Mouse (Mus musculus) hindbrain, embryonic 11.5 days (tissue): Measurements from ENCODE around the gene Bcl7a. TPM values are rescaled to one million over a fixed set of nuclear protein-coding genes. Genes with fewer than 3 reads are reported as not detected.

Source experiments
- ATAC-seq: fragments of 200-750 bp; cut with Nextera tagmentation; 2 replicates; pipeline ENCODE4 v1.8.0; 2017; ENCODE audit warnings: mild to moderate bottlenecking, moderate TSS enrichment, moderate library complexity; ENCODE audit not compliant: low FRiP score
- DNase-seq: peaks from one replicate; pipeline ENCODE4 v3.0.0-alpha.2; 2015; ENCODE audit warnings: low spot score
- H3K27ac ChIP-seq: fragments of 300-500 bp; sonication (generic); 2 replicates; pipeline ENCODE4 v1.5.1; 2014; ENCODE audit warnings: mild to moderate bottlenecking, low read depth, low read length
- H3K27me3 ChIP-seq: fragments of 300-500 bp; sonication (generic); 2 replicates; pipeline ENCODE4 v1.6.1; 2014; ENCODE audit warnings: mild to moderate bottlenecking, low read length, moderate library complexity, mixed read lengths; ENCODE audit not compliant: control insufficient read depth, insufficient read depth
- H3K36me3 ChIP-seq: fragments of 300-500 bp; sonication (generic); 2 replicates; pipeline ENCODE4 v1.6.1; 2014; ENCODE audit warnings: mild to moderate bottlenecking, low read length, moderate library complexity, mixed read lengths; ENCODE audit not compliant: control insufficient read depth, insufficient read depth
- H3K4me1 ChIP-seq: fragments of 300-500 bp; sonication (generic); replicated peaks from 2 replicates; pipeline ENCODE4 v1.6.1; 2014; ENCODE audit warnings: low read length, mixed read lengths; ENCODE audit not compliant: control insufficient read depth, insufficient read depth
- H3K4me2 ChIP-seq: fragments of 300-500 bp; sonication (generic); replicated peaks from 2 replicates; pipeline ENCODE4 v1.6.1; 2014; ENCODE audit warnings: mild to moderate bottlenecking, low read depth, low read length
- H3K4me3 ChIP-seq: fragments of 300-500 bp; sonication (generic); 2 replicates; pipeline ENCODE4 v1.5.1; 2014; ENCODE audit warnings: low read depth, low read length
- H3K9ac ChIP-seq: fragments of 300-500 bp; sonication (generic); 2 replicates; pipeline ENCODE4 v1.6.1; 2014; ENCODE audit warnings: low read depth, low read length
- H3K9me3 ChIP-seq: fragments of 300-500 bp; sonication (generic); 2 replicates; pipeline ENCODE4 v1.6.1; 2016; ENCODE audit warnings: low read length; ENCODE audit not compliant: control insufficient read depth
- WGBS: fragments of 180-500 bp; shearing (Covaris S2); extraction: QIAGEN DNeasy Blood & Tissue Kit; methylation state at CpG from one replicate; pipeline ENCODE4 v1.1.7; 2014; 5-methylcytosine and 5-hydroxymethylcytosine counted together
- polyA plus RNA-seq: library from polyadenylated mRNA; unstranded; fragments of >200 nt; fragmentation: Nextera tagmentation; extraction: Ambion mirVana; gene quantifications from 2 replicates; pipeline ENCODE4 v1.2.1, GENCODE M21; 2014

The Bcl7a gene
- polyA plus RNA-seq, 1 experiment from 2014 or later: 63.7 TPM

DNA sequence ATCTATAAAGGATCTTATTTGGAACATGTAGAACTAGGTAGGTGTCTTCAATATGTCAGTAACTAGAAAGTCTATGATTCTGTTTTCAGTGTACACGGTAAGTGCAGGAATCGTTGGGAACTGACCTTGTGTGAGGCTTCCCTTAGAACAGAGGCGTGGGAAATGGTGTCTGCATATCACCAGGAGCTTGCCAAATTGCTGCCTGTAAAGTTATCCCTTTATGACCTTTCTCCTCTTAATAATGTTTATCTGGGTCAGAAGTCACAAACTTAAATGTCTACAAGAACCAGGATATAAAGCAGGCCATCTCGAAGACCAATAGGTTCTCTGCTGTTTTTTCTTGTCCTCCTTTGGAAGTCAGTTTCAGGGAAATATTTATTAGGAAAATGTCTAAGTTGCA is 68.6 kb downstream of the Bcl7a start:
- Histone ChIP-seq H3K4me3 (no peak overlapping the region), H3K4me1 (no peaks in the 10 kb centered on the region), H3K36me3 (no peaks in the 10 kb centered on the region; the same call in 1 of the 2 replicates), H3K27me3 (no peaks in the 10 kb centered on the region), H3K9ac (no peak overlapping the region), H3K4me2 (no peak overlapping the region), H3K27ac (no peak overlapping the region), H3K9me3 (no peaks in the 10 kb centered on the region)
- ATAC-seq: no peak
- WGBS: 89% methylated on average over 4 of the region's 4 CpGs
- DNase-seq: no peak

DNA sequence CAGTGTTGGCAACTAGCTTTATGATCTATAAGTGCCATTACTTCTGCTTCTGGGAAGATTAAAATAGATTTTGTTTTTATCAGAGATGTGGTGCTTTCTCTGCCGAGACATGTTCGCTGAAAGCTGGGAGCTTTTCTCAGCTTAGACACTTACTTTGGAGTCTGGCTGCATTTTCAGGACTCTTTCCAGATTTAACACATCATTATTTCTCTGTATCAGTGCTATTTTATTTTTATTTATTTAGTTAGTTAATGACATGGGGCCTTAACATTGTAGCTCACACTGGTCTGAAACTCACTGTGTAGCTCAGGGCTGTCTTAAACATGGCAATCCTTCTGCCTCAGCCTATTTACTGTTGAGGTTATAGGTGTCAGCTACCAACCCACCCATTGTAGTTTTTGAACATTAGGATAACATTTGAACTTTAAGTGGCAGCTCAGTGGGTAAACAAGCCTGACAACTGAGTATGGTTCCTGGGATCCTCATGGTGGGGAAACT is 70.3 kb downstream of the Bcl7a start:
- 93% methylated on average over 2 of the region's 2 CpGs for WGBS
- no peak overlapping the region for H3K4me3 ChIP-seq
- H3K9ac ChIP-seq: no peak overlapping the region
- no peaks in the 10 kb centered on the region; the same call in 1 of the 2 replicates for H3K36me3 ChIP-seq
- no peaks in the 10 kb centered on the region for H3K27me3 ChIP-seq
- H3K4me2 ChIP-seq: no peak overlapping the region
- no peaks in the 10 kb centered on the region for H3K9me3 ChIP-seq
- 0 out of 2 replicates have a peak, but pooled peaks cover 2% of the 10 kb centered on the region for H3K4me1 ChIP-seq
- H3K27ac ChIP-seq: no peak overlapping the region
- DNase-seq (no peak), ATAC-seq (no peak)

GRCm38 (mm10) chr5:123416149-123416548 is 72.5 kb downstream of the Bcl7a start:
- H3K4me2 ChIP-seq: no peak overlapping the region
- no peaks in the 10 kb centered on the region for H3K36me3 ChIP-seq
- WGBS: 78% methylated on average over 3 of the region's 3 CpGs
- H3K4me3 ChIP-seq: no peak overlapping the region
- H3K4me1 ChIP-seq: 0 out of 2 replicates have a peak, but pooled peaks cover 2% of the 10 kb centered on the region
- no peak overlapping the region for H3K27ac ChIP-seq
- no peaks in the 10 kb centered on the region for H3K9me3 ChIP-seq
- no peak for ATAC-seq
- no peaks in the 10 kb centered on the region for H3K27me3 ChIP-seq
- DNase-seq: no peak
- H3K9ac ChIP-seq: no peak overlapping the region

- H3K36me3 ChIP-seq: no peaks in the 10 kb centered on the region
- 0 out of 2 replicates have a peak, but pooled peaks cover 2% of the 10 kb centered on the region for H3K4me1 ChIP-seq
- H3K27me3 ChIP-seq: no peaks in the 10 kb centered on the region
- H3K4me2 ChIP-seq: no peak overlapping the region
- no peak overlapping the region for H3K9ac ChIP-seq
- no peak overlapping the region for H3K27ac ChIP-seq
- ATAC-seq: no peak
- 72% methylated on average over 8 of the region's 8 CpGs for WGBS
- no peak overlapping the region for H3K4me3 ChIP-seq
- H3K9me3 ChIP-seq: no peaks in the 10 kb centered on the region
- no peak for DNase-seq
Observed at GRCm38 (mm10) chr5:123416566-123417518, 73.2 kb downstream of the Bcl7a start.

DNA sequence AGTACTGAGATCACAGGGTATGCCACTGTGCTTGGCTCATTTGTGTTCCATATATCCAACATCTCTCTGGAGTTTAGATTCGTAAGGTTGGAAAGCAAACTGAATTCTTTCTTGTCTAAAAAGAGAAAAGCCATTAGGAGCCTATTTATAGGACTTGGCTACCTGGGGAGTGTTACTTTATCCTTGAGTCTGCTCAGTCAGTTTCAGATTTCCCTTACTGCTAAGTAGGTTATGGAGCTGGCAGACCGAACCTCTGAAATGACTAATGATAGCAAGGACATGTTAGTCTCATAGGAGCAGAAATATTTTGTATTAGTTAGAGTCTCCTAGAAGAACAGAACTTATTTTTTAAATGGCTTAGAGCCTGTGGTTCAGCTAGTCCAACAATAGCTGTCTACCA is 80.3 kb downstream of the Bcl7a start:
- 70% methylated on average over 2 of the region's 2 CpGs for WGBS
- Histone ChIP-seq H3K27me3 (no peaks in the 10 kb centered on the region), H3K4me2 (no peak overlapping the region), H3K9me3 (no peaks in the 10 kb centered on the region), H3K36me3 (no peaks in the 10 kb centered on the region), H3K27ac (no peak overlapping the region), H3K9ac (no peak overlapping the region), H3K4me3 (no peak overlapping the region), H3K4me1 (no peaks in the 10 kb centered on the region)
- ATAC-seq: no peak
- no peak for DNase-seq

Other genes starting within 250 kb of the Bcl7a start
- gene Rhof, start 211.1 kb upstream of the Bcl7a start, polyA plus RNA-seq: 1.7 and 2.0 TPM in 2 replicates
- 11.0 and 14.2 TPM in 2 replicates for gene Setd1b, start 201.6 kb upstream of the Bcl7a start, polyA plus RNA-seq
- 73.5 and 78.7 TPM in 2 replicates for gene Psmd9, start 174.4 kb upstream of the Bcl7a start, polyA plus RNA-seq
- gene Hpd, start 161.1 kb upstream of the Bcl7a start, polyA plus RNA-seq: not detected in 2 replicates
- gene Wdr66, start 91.7 kb upstream of the Bcl7a start, polyA plus RNA-seq: 5.6 and 8.6 TPM in 2 replicates
- gene Mlxip, start 51.0 kb downstream of the Bcl7a start, polyA plus RNA-seq: 16.8 and 18.2 TPM in 2 replicates
- gene Lrrc43, start 145.5 kb downstream of the Bcl7a start, polyA plus RNA-seq: 0.26 and 0.39 TPM in 2 replicates
- gene Il31, start 145.7 kb downstream of the Bcl7a start, polyA plus RNA-seq: not detected in 2 replicates
- gene B3gnt4, start 166.6 kb downstream of the Bcl7a start, polyA plus RNA-seq: 1.1 and 1.5 TPM in 2 replicates
- gene Diablo, start 180.3 kb downstream of the Bcl7a start, polyA plus RNA-seq: 145 and 146 TPM in 2 replicates
- 0.56 and 0.66 TPM in 2 replicates for gene Gm49027, start 181.7 kb downstream of the Bcl7a start, polyA plus RNA-seq
- gene Vps33a, start 229.2 kb downstream of the Bcl7a start, polyA plus RNA-seq: 34.5 and 38.4 TPM in 2 replicates